Mouse (Mus musculus) olfactory bulb, adult 2 months (tissue): Measurements from ENCODE around the gene Chl1. TPM values are rescaled to one million over a fixed set of nuclear protein-coding genes. Genes with fewer than 3 reads are reported as not detected.

Experiments
- H3K27ac ChIP-seq: fragments of 200-500 bp; 2 replicates; pipeline ENCODE4 v1.5.1; 2012; ENCODE audit warnings: low read depth, low read length; ENCODE audit not compliant: insufficient read depth
- H3K4me1 ChIP-seq: fragments of 200-500 bp; 2 replicates; pipeline ENCODE4 v1.6.1; 2012; ENCODE audit warnings: low read length; ENCODE audit not compliant: control insufficient read depth, insufficient read depth
- H3K4me3 ChIP-seq: fragments of 200-500 bp; 2 replicates; pipeline ENCODE4 v1.5.1; 2012; ENCODE audit warnings: mild to moderate bottlenecking, low read depth, low read length, moderate library complexity; ENCODE audit not compliant: insufficient read depth
- CTCF ChIP-seq: fragments of 200-500 bp; IDR thresholded peaks from 2 replicates; pipeline ENCODE4 v1.5.1; 2012; ENCODE audit warnings: low read depth, mild to moderate bottlenecking, low read length, moderate library complexity; ENCODE audit not compliant: insufficient read depth
- POLR2A ChIP-seq: fragments of 200-500 bp; IDR thresholded peaks from 2 replicates; pipeline ENCODE4 v1.6.1; 2012; ENCODE audit warnings: mild to moderate bottlenecking, low read depth, low read length, moderate library complexity; ENCODE audit not compliant: insufficient read depth
- whole genome bisulfite sequencing: fragments of 180-500 bp; shearing (Covaris S2); methylation state at CpG from one replicate; pipeline ENCODE4 v1.1.7; 2018; 5-methylcytosine and 5-hydroxymethylcytosine counted together
- polyA plus RNA-seq: library from polyadenylated mRNA; stranded (reverse); fragments of >200 nt; gene quantifications from 2 replicates; pipeline ENCODE4 v1.2.4, GENCODE M21; 2012; ENCODE audit warnings: low replicate concordance; ENCODE audit not compliant: missing spikeins, insufficient read depth, insufficient read length

Chl1 gene
- polyA plus RNA-seq, 1 experiment = not detected

DNA sequence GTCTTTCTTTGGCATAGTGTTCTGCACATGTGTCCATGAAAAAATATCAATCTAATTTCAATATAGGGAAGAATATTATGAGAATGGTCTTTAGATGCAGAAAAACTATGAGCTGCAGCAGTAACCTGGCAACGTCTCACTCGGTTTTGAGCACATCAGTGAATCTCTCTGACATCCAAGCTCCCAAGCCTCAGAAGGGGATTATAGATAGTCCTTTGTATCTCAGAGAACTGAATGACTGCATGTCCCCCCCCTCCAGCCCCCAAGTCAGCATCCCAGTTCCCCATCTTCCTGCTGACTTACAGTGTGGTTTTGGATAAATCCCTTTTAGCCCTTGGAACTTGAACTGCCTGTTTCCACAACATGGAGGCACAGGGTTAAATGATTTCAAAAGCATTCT is 56.9 kb downstream of the Chl1 start:
- WGBS = 68% methylated on average over 2 of the region's 2 CpGs
- no peaks in the 10 kb centered on the region for H3K4me1 ChIP-seq
- no peak for TF ChIP-seq POLR2A
- no peak for TF ChIP-seq CTCF
- H3K27ac ChIP-seq = no peak overlapping the region
- H3K4me3 ChIP-seq = no peak overlapping the region

GRCm38 (mm10) chr6:103572659-103573058 is 62.3 kb downstream of the Chl1 start:
- Histone ChIP-seq H3K27ac (no peak overlapping the region), H3K4me3 (no peak overlapping the region), H3K4me1 (no peaks in the 10 kb centered on the region)
- TF ChIP-seq CTCF (no peak), POLR2A (no peak)
- 95% methylated on average over 1 of the region's 1 CpGs for WGBS

DNA sequence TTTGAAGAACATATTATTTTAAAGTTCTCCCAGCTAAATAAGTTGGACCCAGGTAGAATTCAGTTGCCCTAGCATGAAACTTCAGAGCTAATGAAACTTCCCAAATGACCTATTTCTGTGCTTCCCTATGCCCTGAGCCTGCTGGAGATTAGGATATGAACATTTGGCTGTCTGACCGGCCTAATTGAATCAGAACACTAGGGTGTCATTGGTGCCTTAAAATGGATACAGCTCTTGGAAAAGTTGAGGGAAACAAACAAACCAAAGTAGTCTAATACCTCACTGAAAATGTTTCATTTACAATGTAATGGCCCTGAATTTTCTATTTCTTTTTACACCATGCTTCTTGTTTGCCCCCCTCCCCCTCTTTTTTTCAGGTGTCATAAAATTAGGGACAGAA is 73.8 kb downstream of the Chl1 start:
- TF ChIP-seq CTCF (no peak), POLR2A (no peak)
- WGBS = 100% methylated on average over 1 of the region's 1 CpGs

GRCm38 (mm10) chr6:103585667-103586066 is 75.3 kb downstream of the Chl1 start:
- Histone ChIP-seq H3K27ac (no peak overlapping the region), H3K4me3 (no peak overlapping the region), H3K4me1 (no peaks in the 10 kb centered on the region)
- TF ChIP-seq POLR2A = no peak
- TF ChIP-seq CTCF = no peak
- 36% methylated on average over 1 of the region's 1 CpGs for WGBS

More for the DNA sequence above, 73.8 kb downstream of the Chl1 start:
- Histone ChIP-seq H3K4me1 (no peaks in the 10 kb centered on the region), H3K4me3 (no peak overlapping the region), H3K27ac (no peak overlapping the region)

GRCm38 (mm10) chr6:103586081-103586480 is 75.7 kb downstream of the Chl1 start:
- no peak overlapping the region for H3K4me3 ChIP-seq
- no peak for TF ChIP-seq POLR2A
- no peak for TF ChIP-seq CTCF
- H3K4me1 ChIP-seq = no peaks in the 10 kb centered on the region
- H3K27ac ChIP-seq = no peak overlapping the region
- WGBS = 64% methylated on average over 1 of the region's 1 CpGs

DNA sequence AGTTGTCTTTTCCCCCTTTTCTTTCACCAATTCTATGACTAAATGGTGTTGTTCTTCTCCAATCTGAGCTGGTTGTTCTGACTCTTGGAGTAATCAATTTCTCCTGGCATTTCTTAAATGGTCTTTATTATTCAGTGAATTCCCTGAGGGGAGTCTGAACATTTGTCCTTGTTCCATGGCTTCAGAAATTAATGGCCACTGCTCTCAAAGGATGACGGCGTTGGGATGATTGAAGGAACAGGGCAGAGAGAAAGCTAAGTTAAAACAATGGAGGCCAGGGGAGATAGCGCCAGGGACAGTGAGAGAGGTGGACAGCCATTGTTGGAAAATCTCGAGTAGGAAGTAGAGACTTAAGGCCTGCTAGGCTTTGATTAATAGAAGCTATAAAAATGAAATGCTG is 91.7 kb downstream of the Chl1 start:
- Histone ChIP-seq H3K4me1 (no peaks in the 10 kb centered on the region), H3K4me3 (no peak overlapping the region), H3K27ac (no peak overlapping the region)
- WGBS = 65% methylated on average over 4 of the region's 4 CpGs
- TF ChIP-seq CTCF (no peak), POLR2A (no peak)

- Histone ChIP-seq H3K4me3 (no peak overlapping the region), H3K4me1 (no peaks in the 10 kb centered on the region), H3K27ac (no peak overlapping the region)
- WGBS = 85% methylated on average over 3 of the region's 3 CpGs
- TF ChIP-seq CTCF (no peak), POLR2A (no peak)
Observed at GRCm38 (mm10) chr6:103610656-103611055, 100.3 kb downstream of the Chl1 start.

DNA sequence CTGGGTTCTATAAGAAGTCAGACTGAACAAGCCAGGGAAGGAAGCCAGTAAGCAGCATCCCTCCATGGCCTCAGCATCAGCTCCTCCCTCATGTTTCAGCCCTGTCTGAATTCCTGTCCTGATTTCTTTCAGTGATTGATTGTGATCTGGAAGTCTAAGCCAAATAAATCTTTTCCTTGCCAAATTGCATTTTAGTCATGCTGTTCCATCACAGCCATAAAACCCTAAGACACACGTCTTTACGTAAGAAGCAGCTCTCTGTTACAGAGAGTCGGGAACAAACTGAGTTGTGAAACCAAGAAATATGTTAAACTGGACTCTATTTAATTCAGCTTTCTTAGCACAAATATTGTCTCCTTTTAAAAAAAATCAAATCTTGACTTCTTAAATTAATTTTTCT is 102.2 kb downstream of the Chl1 start:
- no peak overlapping the region for H3K4me3 ChIP-seq
- no peaks in the 10 kb centered on the region for H3K4me1 ChIP-seq
- no peak overlapping the region for H3K27ac ChIP-seq
- WGBS = 95% methylated on average over 3 of the region's 3 CpGs
- no peak for TF ChIP-seq CTCF
- no peak for TF ChIP-seq POLR2A

GRCm38 (mm10) chr6:103613714-103614113 is 103.3 kb downstream of the Chl1 start:
- Histone ChIP-seq H3K4me3 (no peak overlapping the region), H3K27ac (no peak overlapping the region), H3K4me1 (no peaks in the 10 kb centered on the region)
- 85% methylated on average over 3 of the region's 3 CpGs for WGBS
- no peak for TF ChIP-seq CTCF
- no peak for TF ChIP-seq POLR2A
